Mouse (Mus musculus) liver, postnatal 0 days (tissue): ENCODE measurements around the gene 2700097O09Rik.

ENCODE experiments used
- CTCF ChIP-seq: sonication (generic); IDR thresholded peaks from 2 replicates; pipeline ENCODE4 v1.5.1; 2016; ENCODE audit warnings: antibody characterized with exemption, low read depth
- EP300 ChIP-seq: IDR thresholded peaks from 2 replicates; pipeline ENCODE4 v1.6.1; 2016; ENCODE audit warnings: antibody characterized with exemption, low read depth, mild to moderate bottlenecking

GRCm38 (mm10) chr12:55059812-55060211 is 20.1 kb downstream of the 2700097O09Rik start:
- TF ChIP-seq CTCF (no peak), EP300 (no peak)
